Mouse (Mus musculus): ENCODE data around the gene Snrpn. TPM values are rescaled to one million over a fixed set of nuclear protein-coding genes. Genes with fewer than 3 reads are reported as not detected.

The Snrpn gene
- total RNA-seq, 2 experiments from 2014 or later = 852 to 910 TPM

Other genes with a start within 250 kb of the Snrpn start
- 1,000 to 10,000 TPM; 2,375 to 2,446 TPM for gene Snurf, start 135.2 kb downstream of the Snrpn start, total RNA-seq (2021)
- 10 to 100 TPM; 49.6 to 68.9 TPM for gene Gm38393, start 135.2 kb downstream of the Snrpn start, total RNA-seq (2021)